Mouse (Mus musculus): ENCODE data around the gene Topaz1.
"Not testable (repeated sequence)": the region's sequence is repeated elsewhere in the genome, so short reads cannot be mapped to it uniquely, and the experiment has no call there.

Gene Topaz1

GRCm38 (mm10) chr9:122810212-122810611, 63.1 kb downstream of the Topaz1 start:
- no peak for DNase-seq (ENCODE audit: low read depth, low spot score)

- DNase-seq (ENCODE audit: low read depth, low spot score), result peak; percentile 56
Measured at GRCm38 (mm10) chr9:122812386-122812785, 65.2 kb downstream of the Topaz1 start.

- no peak for DNase-seq (ENCODE audit: low read depth, low spot score)
Measured at GRCm38 (mm10) chr9:122814775-122815174, 67.6 kb downstream of the Topaz1 start.

GRCm38 (mm10) chr9:122815239-122815851, 68.2 kb downstream of the Topaz1 start:
- no peak for DNase-seq (ENCODE audit: low read depth, low spot score)

GRCm38 (mm10) chr9:122823374-122824017, 76.3 kb downstream of the Topaz1 start:
- DNase-seq (ENCODE audit: low read depth, low spot score), result no peak

GRCm38 (mm10) chr9:122826743-122827142, 79.6 kb downstream of the Topaz1 start:
- DNase-seq (ENCODE audit: low read depth, low spot score), result no peak

- DNase-seq (ENCODE audit: low read depth, low spot score), result no peak
Measured at GRCm38 (mm10) chr9:122829826-122830380, 82.8 kb downstream of the Topaz1 start.

- peak; percentile 10 for DNase-seq (ENCODE audit: low read depth, low spot score)
Measured at GRCm38 (mm10) chr9:122836126-122836525, 89.0 kb downstream of the Topaz1 start.

- peak; percentile 91 for DNase-seq (ENCODE audit: low read depth, low spot score)
Measured at GRCm38 (mm10) chr9:122836790-122837189, 89.6 kb downstream of the Topaz1 start.

- DNase-seq (ENCODE audit: low read depth, low spot score), result no peak
Measured at GRCm38 (mm10) chr9:122837216-122837615, 90.1 kb downstream of the Topaz1 start.

- peak; percentile 46 for DNase-seq (ENCODE audit: low read depth, low spot score)
Measured at GRCm38 (mm10) chr9:122837680-122838079, 90.5 kb downstream of the Topaz1 start.

- DNase-seq (ENCODE audit: low read depth, low spot score), result no peak
Measured at GRCm38 (mm10) chr9:122843760-122844159, 96.6 kb downstream of the Topaz1 start, which contains the start of gene Gm35549. Gm35549 (minus strand) TSS chr9:122844035.

GRCm38 (mm10) chr9:122845621-122846020, 98.5 kb downstream of the Topaz1 start:
- DNase-seq (ENCODE audit: low read depth, low spot score), result no peak

GRCm38 (mm10) chr9:122846156-122846555, 99.0 kb downstream of the Topaz1 start:
- DNase-seq (ENCODE audit: low read depth, low spot score), result peak; percentile 79

- DNase-seq (ENCODE audit: low read depth, low spot score), result not testable (repeated sequence)
Measured at GRCm38 (mm10) chr9:122847811-122848311, 100.7 kb downstream of the Topaz1 start.

Data from brain, adult 2 months (tissue).